Mouse (Mus musculus): ENCODE measurements around the gene Slc5a5.

- TF ChIP-seq EP300 (IDR thresholded peaks at IDR 0.05; ENCODE audit: low read depth) (no peak), CTCF (IDR thresholded peaks at IDR 0.05; ENCODE audit: low read depth) (no peak)
Measured at GRCm38 (mm10) chr8:70894385-70894720, 1.8 kb upstream of the Slc5a5 start.

Measured in liver, embryonic 14.5 days (tissue).